Mouse (Mus musculus): ENCODE data around the gene Nav2. TPM values are rescaled to one million over a fixed set of nuclear protein-coding genes. Genes with fewer than 3 reads are reported as not detected.

The Nav2 gene
- total RNA-seq, 2 experiments from 2014 or later, result 71.1 to 81.0 TPM

GRCm38 (mm10) chr7:49088198-49088912 is 179.8 kb downstream of the Nav2 start:
- DNase-seq (ENCODE audit: low spot score in 2 of 2), result no peak

- DNase-seq (ENCODE audit: low spot score in 2 of 2), result no peak
Measured at GRCm38 (mm10) chr7:49091371-49091770, 182.9 kb downstream of the Nav2 start.

- no peak for DNase-seq (ENCODE audit: low spot score in 2 of 2)
Measured at GRCm38 (mm10) chr7:49091921-49092320, 183.4 kb downstream of the Nav2 start.

- DNase-seq (ENCODE audit: low spot score in 2 of 2), result no peak
Measured at GRCm38 (mm10) chr7:49093596-49093995, 185.1 kb downstream of the Nav2 start.

GRCm38 (mm10) chr7:49094531-49094930 is 186.0 kb downstream of the Nav2 start:
- no peak for DNase-seq (ENCODE audit: low spot score in 2 of 2)

- DNase-seq (ENCODE audit: low spot score in 2 of 2), result no peak
Measured at GRCm38 (mm10) chr7:49101291-49101690, 192.8 kb downstream of the Nav2 start.

GRCm38 (mm10) chr7:49102223-49102622 is 193.7 kb downstream of the Nav2 start:
- no peak for DNase-seq (ENCODE audit: low spot score in 2 of 2)

GRCm38 (mm10) chr7:49104376-49104775 is 195.9 kb downstream of the Nav2 start:
- DNase-seq (ENCODE audit: low spot score in 2 of 2), result no peak

- DNase-seq (ENCODE audit: low spot score in 2 of 2), result no peak
Measured at GRCm38 (mm10) chr7:49104793-49105192, 196.3 kb downstream of the Nav2 start.

- DNase-seq (ENCODE audit: low spot score in 2 of 2), result no peak
Measured at GRCm38 (mm10) chr7:49105501-49105900, 197.0 kb downstream of the Nav2 start.

- DNase-seq (ENCODE audit: low spot score in 2 of 2), result no peak
Measured at GRCm38 (mm10) chr7:49108076-49108475, 199.6 kb downstream of the Nav2 start.

GRCm38 (mm10) chr7:49119016-49119415 is 210.5 kb downstream of the Nav2 start:
- peak; percentile 40 to 41 for DNase-seq (ENCODE audit: low spot score in 2 of 2)

GRCm38 (mm10) chr7:49119794-49120487 is 211.4 kb downstream of the Nav2 start:
- DNase-seq (ENCODE audit: low spot score in 2 of 2), result no peak

- no peak for DNase-seq (ENCODE audit: low spot score in 2 of 2)
Measured at GRCm38 (mm10) chr7:49120488-49120864, 212.0 kb downstream of the Nav2 start.

GRCm38 (mm10) chr7:49120935-49121691 is 212.6 kb downstream of the Nav2 start:
- peak; percentile 92 to 95 for DNase-seq (ENCODE audit: low spot score in 2 of 2)

- no peak for DNase-seq (ENCODE audit: low spot score in 2 of 2)
Measured at GRCm38 (mm10) chr7:49122498-49122897, 214.0 kb downstream of the Nav2 start.

- peak; percentile 41 to 64 for DNase-seq (ENCODE audit: low spot score in 2 of 2)
Measured at GRCm38 (mm10) chr7:49125545-49125944, 217.0 kb downstream of the Nav2 start.

- DNase-seq (ENCODE audit: low spot score in 2 of 2), result no peak
Measured at GRCm38 (mm10) chr7:49128224-49128623, 219.7 kb downstream of the Nav2 start.

GRCm38 (mm10) chr7:49132851-49133351 is 224.4 kb downstream of the Nav2 start:
- DNase-seq (ENCODE audit: low spot score in 2 of 2), result peak; percentile 95

GRCm38 (mm10) chr7:49134396-49134795 is 225.9 kb downstream of the Nav2 start:
- no peak for DNase-seq (ENCODE audit: low spot score in 2 of 2)

- DNase-seq (ENCODE audit: low spot score in 2 of 2), result no peak
Measured at GRCm38 (mm10) chr7:49139762-49140161, 231.2 kb downstream of the Nav2 start.

- DNase-seq (ENCODE audit: low spot score in 2 of 2), result no peak
Measured at GRCm38 (mm10) chr7:49143966-49144365, 235.4 kb downstream of the Nav2 start.

Measured in left cerebral cortex, adult 18-20 months (tissue).